Mouse (Mus musculus): ENCODE results near the gene Pgm2. TPM values are rescaled to one million over a fixed set of nuclear protein-coding genes. Genes with fewer than 3 reads are reported as not detected.

Pgm2 gene
- 5.9 and 6.2 TPM in 2 replicates for polyA plus RNA-seq (2021; fragmentation: Nextera tagmentation)
- long read RNA-seq, experiment 1, transcript Pgm2-201 (14 exons, 2,369 nt) = major isoform, 14 of 20 reads
- long read RNA-seq, experiment 1, partial matches to known transcripts = 3 of 20 reads
- long read RNA-seq, experiment 1, other reads (novel, unspliced or antisense) = 3 of 20 reads
- long read RNA-seq, experiment 2, transcript Pgm2-201 (14 exons, 2,369 nt) = major isoform, 47 of 69 reads
- long read RNA-seq, experiment 2, partial matches to known transcripts = 0 of 69 reads
- long read RNA-seq, experiment 2, other reads (novel, unspliced or antisense) = 22 of 69 reads

DNA sequence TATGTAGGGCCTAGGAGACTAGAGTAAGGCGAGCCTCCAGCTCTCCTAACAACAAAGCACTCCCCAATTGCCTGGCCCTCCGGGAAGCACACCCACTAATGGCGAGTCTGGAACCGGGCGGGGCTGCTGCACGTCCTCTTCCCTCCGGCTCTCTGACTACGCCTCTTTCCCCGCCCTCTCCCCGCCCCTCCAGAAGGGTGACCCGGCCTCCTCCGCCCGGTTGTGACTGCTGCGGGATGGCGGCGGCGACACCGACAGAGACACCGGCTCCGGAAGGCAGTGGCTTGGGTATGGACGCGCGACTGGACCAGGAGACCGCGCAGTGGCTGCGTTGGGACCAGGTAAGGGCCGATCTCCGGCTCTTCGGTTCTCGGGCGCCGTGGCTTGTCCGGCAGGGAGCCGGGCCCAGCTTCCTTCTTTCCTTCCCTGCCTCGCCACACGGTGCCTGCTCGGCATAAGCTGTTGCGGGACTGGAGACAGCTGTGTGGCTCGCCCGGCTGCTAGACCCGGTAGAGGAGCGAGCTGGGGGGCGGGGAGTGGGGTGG lies at the start of gene Pgm2:
Pgm2 (plus strand) TSS at position 203 of the 545 bp plus-strand sequence.

DNA sequence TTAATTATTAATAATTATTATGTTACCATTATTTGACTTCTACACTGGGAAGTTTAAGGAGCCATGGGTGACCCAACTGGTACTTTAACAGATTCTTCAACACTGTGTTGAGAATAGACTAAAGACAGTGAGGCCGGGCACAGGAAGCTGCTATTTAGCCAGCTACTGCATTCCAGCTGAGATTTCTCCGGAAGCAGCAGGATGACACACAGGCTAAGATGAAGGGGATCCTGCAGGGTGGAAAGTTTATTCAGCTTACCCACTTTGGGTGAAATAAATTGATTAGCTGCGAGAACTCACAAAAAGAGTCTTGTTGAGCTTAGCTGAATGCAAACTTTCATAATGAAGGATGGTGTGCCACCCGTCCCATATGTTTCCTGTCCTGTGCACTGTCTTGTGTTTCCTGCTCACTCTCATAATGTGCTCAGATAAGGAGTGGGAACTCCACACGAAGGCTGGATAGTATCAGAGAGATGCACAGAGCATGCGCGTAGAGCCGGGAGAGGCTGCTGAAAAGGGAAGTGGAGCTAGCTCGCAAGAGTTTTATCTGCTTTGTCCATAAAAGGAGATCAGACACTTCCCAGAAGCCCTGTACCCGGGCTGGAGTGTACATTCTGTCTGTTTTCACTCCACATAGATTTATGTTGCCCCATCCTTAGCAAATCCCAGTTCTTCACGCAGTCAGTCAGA lies 63.3 kb downstream of the Pgm2 start, which contains the start of gene Tbc1d1:
Tbc1d1 (plus strand) TSS at position 445 of the 690 bp plus-strand sequence.

Small RNAs within 50 kb of the gene (microRNA-seq; reads per million reads assigned to microRNA genes)
- not detected for gene Gm22395
- gene Gm23967 = not detected

Other genes starting within 250 kb of the Pgm2 start
- gene Rell1, start 124.1 kb upstream of the Pgm2 start, polyA plus RNA-seq (2021; fragmentation: Nextera tagmentation) = 3.9 and 4.6 TPM in 2 replicates
- 4.5 TPM in 2 replicates for gene Tbc1d1, start 63.4 kb downstream of the Pgm2 start, polyA plus RNA-seq (2021; fragmentation: Nextera tagmentation)

Data from layer of hippocampus, adult 6 months (tissue).